Mouse (Mus musculus) intestine, embryonic 14.5 days (tissue): ENCODE measurements around the gene Dpf3. TPM values are rescaled to one million over a fixed set of nuclear protein-coding genes. Genes with fewer than 3 reads are reported as not detected.

ENCODE experiments used
- ATAC-seq: fragments of 200-750 bp; cut with Nextera tagmentation; replicated peaks from 2 replicates; pipeline ENCODE4 v1.8.0; 2017; ENCODE audit warnings: low read depth, moderate number of reproducible peaks, moderate TSS enrichment, moderate library complexity; ENCODE audit not compliant: low FRiP score, low TSS enrichment
- DNase-seq: peaks from one replicate; pipeline ENCODE4 v3.0.0-alpha.2; 2018; ENCODE audit warnings: low spot score
- H3K27ac ChIP-seq: fragments of 300-500 bp; sonication (generic); 2 replicates; pipeline ENCODE4 v1.5.1; 2014; ENCODE audit warnings: low read depth, mild to moderate bottlenecking, control low read depth
- H3K27me3 ChIP-seq: fragments of 300-500 bp; sonication (generic); replicated peaks from 2 replicates; pipeline ENCODE4 v1.6.1; 2014; ENCODE audit warnings: low read length, control low read depth; ENCODE audit not compliant: control insufficient read depth, insufficient read depth
- H3K36me3 ChIP-seq: fragments of 300-500 bp; sonication (generic); 2 replicates; pipeline ENCODE4 v1.6.1; 2014; ENCODE audit warnings: low read length, control low read depth; ENCODE audit not compliant: control insufficient read depth, insufficient read depth
- H3K4me1 ChIP-seq: fragments of 300-500 bp; sonication (generic); replicated peaks from 2 replicates; pipeline ENCODE4 v1.6.1; 2014; ENCODE audit warnings: low read length, control low read depth, mixed read lengths; ENCODE audit not compliant: control insufficient read depth, insufficient read depth
- H3K4me2 ChIP-seq: fragments of 300-500 bp; sonication (generic); 2 replicates; pipeline ENCODE4 v1.6.1; 2014; ENCODE audit warnings: low read length
- H3K4me3 ChIP-seq: fragments of 300-500 bp; sonication (generic); 2 replicates; pipeline ENCODE4 v1.5.1; 2014; ENCODE audit warnings: low read depth, low read length, control low read depth, mixed read lengths
- H3K9ac ChIP-seq: fragments of 300-500 bp; sonication (generic); 2 replicates; pipeline ENCODE4 v1.6.1; 2014; ENCODE audit warnings: mild to moderate bottlenecking, low read length
- H3K9me3 ChIP-seq: fragments of 300-500 bp; sonication (generic); 2 replicates; pipeline ENCODE4 v1.6.1; 2016; ENCODE audit warnings: low read length, control low read depth; ENCODE audit not compliant: control insufficient read depth
- WGBS: fragments of 180-500 bp; shearing (Covaris S2); extraction: QIAGEN DNeasy Blood & Tissue Kit; methylation state at CpG from one replicate; pipeline ENCODE4 v1.1.7; 2014; 5-methylcytosine and 5-hydroxymethylcytosine counted together
- polyA plus RNA-seq: library from polyadenylated mRNA; unstranded; fragments of >200 nt; fragmentation: Nextera tagmentation; extraction: Ambion mirVana; gene quantifications from 2 replicates; pipeline ENCODE4 v1.2.1, GENCODE M21; 2014

Gene Dpf3
- polyA plus RNA-seq, 1 experiment from 2014 or later: 8.7 TPM

- no peak overlapping the region for H3K4me3 ChIP-seq
- 61% methylated on average over 2 of the region's 2 CpGs for WGBS
These were observed 238.9 kb downstream of the Dpf3 start for GRCm38 (mm10) chr12:83248636-83249035.

GRCm38 (mm10) chr12:83247669-83248068, 239.8 kb downstream of the Dpf3 start:
- no peaks in the 10 kb centered on the region for H3K27me3 ChIP-seq
- no peak overlapping the region for H3K27ac ChIP-seq
- H3K9ac ChIP-seq: no peak overlapping the region
- no peak overlapping the region for H3K4me2 ChIP-seq
- no peaks in the 10 kb centered on the region for H3K4me1 ChIP-seq
- no peaks in the 10 kb centered on the region for H3K9me3 ChIP-seq
- DNase-seq (no peak), ATAC-seq (no peak)
- no peak overlapping the region for H3K4me3 ChIP-seq
- no peaks in the 10 kb centered on the region for H3K36me3 ChIP-seq
- WGBS: 74% methylated on average over 3 of the region's 3 CpGs

More at GRCm38 (mm10) chr12:83248636-83249035, 238.9 kb downstream of the Dpf3 start:
- no peak overlapping the region for H3K27ac ChIP-seq
- ATAC-seq: no peak
- H3K36me3 ChIP-seq: no peaks in the 10 kb centered on the region
- no peaks in the 10 kb centered on the region for H3K9me3 ChIP-seq
- no peaks in the 10 kb centered on the region for H3K4me1 ChIP-seq
- no peak for DNase-seq
- no peak overlapping the region for H3K9ac ChIP-seq
- no peak overlapping the region for H3K4me2 ChIP-seq
- H3K27me3 ChIP-seq: no peaks in the 10 kb centered on the region

GRCm38 (mm10) chr12:83241022-83241421, 246.5 kb downstream of the Dpf3 start:
- Histone ChIP-seq H3K27me3 (no peaks in the 10 kb centered on the region), H3K4me2 (no peak overlapping the region), H3K27ac (no peak overlapping the region), H3K4me1 (no peaks in the 10 kb centered on the region), H3K9ac (no peak overlapping the region), H3K4me3 (no peak overlapping the region), H3K9me3 (no peaks in the 10 kb centered on the region), H3K36me3 (no peaks in the 10 kb centered on the region)
- ATAC-seq: no peak
- no peak for DNase-seq
- WGBS: 82% methylated on average over 3 of the region's 3 CpGs

GRCm38 (mm10) chr12:83240571-83240970, 246.9 kb downstream of the Dpf3 start:
- Histone ChIP-seq H3K4me2 (no peak overlapping the region), H3K4me3 (no peak overlapping the region), H3K27me3 (no peaks in the 10 kb centered on the region), H3K9me3 (no peaks in the 10 kb centered on the region), H3K36me3 (no peaks in the 10 kb centered on the region), H3K9ac (no peak overlapping the region), H3K4me1 (no peaks in the 10 kb centered on the region), H3K27ac (no peak overlapping the region)
- DNase-seq: no peak
- no peak for ATAC-seq

GRCm38 (mm10) chr12:83235781-83236180, 251.7 kb downstream of the Dpf3 start:
- Histone ChIP-seq H3K4me3 (no peak overlapping the region), H3K4me1 (no peaks in the 10 kb centered on the region), H3K27me3 (no peaks in the 10 kb centered on the region), H3K27ac (no peak overlapping the region), H3K36me3 (no peaks in the 10 kb centered on the region), H3K9me3 (no peaks in the 10 kb centered on the region), H3K9ac (no peak overlapping the region), H3K4me2 (no peak overlapping the region)
- no peak for ATAC-seq
- DNase-seq: no peak
- WGBS: 92% methylated on average over 6 of the region's 6 CpGs

GRCm38 (mm10) chr12:83234981-83235380, 252.5 kb downstream of the Dpf3 start:
- H3K4me3 ChIP-seq: no peak overlapping the region
- H3K4me1 ChIP-seq: no peaks in the 10 kb centered on the region
- no peaks in the 10 kb centered on the region for H3K36me3 ChIP-seq
- H3K27me3 ChIP-seq: no peaks in the 10 kb centered on the region
- DNase-seq (no peak), ATAC-seq (no peak)
- H3K27ac ChIP-seq: no peak overlapping the region
- no peak overlapping the region for H3K9ac ChIP-seq
- WGBS: 46% methylated on average over 2 of the region's 2 CpGs
- H3K9me3 ChIP-seq: no peaks in the 10 kb centered on the region
- H3K4me2 ChIP-seq: no peak overlapping the region

GRCm38 (mm10) chr12:83233651-83234050, 253.9 kb downstream of the Dpf3 start:
- Histone ChIP-seq H3K9ac (no peak overlapping the region), H3K9me3 (no peaks in the 10 kb centered on the region), H3K4me2 (no peak overlapping the region), H3K27me3 (no peaks in the 10 kb centered on the region), H3K4me1 (no peaks in the 10 kb centered on the region), H3K27ac (no peak overlapping the region), H3K4me3 (no peak overlapping the region), H3K36me3 (no peaks in the 10 kb centered on the region)
- DNase-seq (no peak), ATAC-seq (no peak)
- 71% methylated on average over 7 of the region's 7 CpGs for WGBS

- Histone ChIP-seq H3K4me2 (no peak overlapping the region), H3K9ac (no peak overlapping the region), H3K27me3 (no peaks in the 10 kb centered on the region), H3K36me3 (no peaks in the 10 kb centered on the region), H3K4me1 (no peaks in the 10 kb centered on the region), H3K27ac (no peak overlapping the region), H3K4me3 (no peak overlapping the region), H3K9me3 (no peaks in the 10 kb centered on the region)
- ATAC-seq: no peak
- 63% methylated on average over 5 of the region's 5 CpGs for WGBS
- no peak for DNase-seq
These were observed 254.6 kb downstream of the Dpf3 start for GRCm38 (mm10) chr12:83232916-83233315.

- Histone ChIP-seq H3K9ac (no peak overlapping the region), H3K4me3 (no peak overlapping the region), H3K4me1 (no peaks in the 10 kb centered on the region), H3K27me3 (no peaks in the 10 kb centered on the region), H3K9me3 (no peaks in the 10 kb centered on the region), H3K4me2 (no peak overlapping the region), H3K27ac (no peak overlapping the region), H3K36me3 (no peaks in the 10 kb centered on the region)
- no peak for ATAC-seq
- 89% methylated on average over 4 of the region's 4 CpGs for WGBS
- DNase-seq: no peak
These were observed 256.3 kb downstream of the Dpf3 start for GRCm38 (mm10) chr12:83231258-83231657.
